Mouse (Mus musculus): ENCODE measurements around the gene Grasp.

DNA sequence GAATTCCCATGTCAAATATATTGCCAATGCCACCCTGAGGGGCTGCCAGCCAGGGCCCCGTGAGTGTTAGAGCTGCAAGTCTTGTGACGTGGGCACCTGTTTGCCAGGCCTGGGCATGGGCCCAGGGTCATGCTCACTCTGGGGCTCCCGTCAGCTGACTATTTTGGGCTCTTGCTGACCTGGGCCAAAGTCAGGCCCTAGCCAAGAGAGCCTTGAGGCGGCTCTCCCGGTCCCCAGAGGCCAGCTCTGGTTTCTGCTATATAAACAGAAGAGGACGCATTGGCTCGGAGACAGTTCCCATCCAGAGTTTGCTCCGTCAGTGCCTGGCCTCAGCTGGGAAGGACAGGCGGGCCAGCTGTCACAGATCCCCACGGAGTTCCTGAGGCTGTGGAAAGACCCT, 36.4 kb downstream of the Grasp start:
- no peak for TF ChIP-seq CTCF (IDR thresholded peaks at IDR 0.05; ENCODE audit: borderline replicate concordance, insufficient read depth, low read depth, low read length)
- TF ChIP-seq POLR2A (IDR thresholded peaks at IDR 0.05; ENCODE audit: borderline replicate concordance, insufficient read depth, low read length) = no peak
